In genomic region chr2:163428346-163429011, GRCm38 (mm10) we compare ENCODE assay signal across 22 mouse cellular contexts. TPM values are rescaled to one million over a fixed set of nuclear protein-coding genes. Genes with fewer than 3 reads are reported as not detected.
DNase-seq lines count a peak whose midpoint lies in the region; ATAC-seq and TF ChIP-seq lines count a peak whose summit lies in the region.
"Had no signal": no experiment of that assay in that cellular context is flagged by ENCODE, and none has a peak within 500 bp of the region (broad histone marks: within the 10 kb centered on the region; RNA-seq: fewer than 3 reads in every experiment).

No protein-coding gene starts in this region.

- TF ChIP-seq CTCF in lung, postnatal 0 days (IDR thresholded peaks at IDR 0.05): no peak
- no peak for TF ChIP-seq CTCF in lung, adult 2 months (IDR thresholded peaks at IDR 0.05; ENCODE audit: insufficient read depth, low read length)

- no peak overlapping the region for H3K4me3 ChIP-seq in lung, postnatal 0 days (ENCODE audit: low read depth, low read length)
- no peak overlapping the region for H3K4me3 ChIP-seq in lung, adult 2 months (replicated peaks; ENCODE audit: extremely low read depth, low read depth, low read length)
- no peak overlapping the region for H3K4me3 ChIP-seq in midbrain, embryonic 11.5 days (ENCODE audit: low read depth, low read length)
- H3K4me3 ChIP-seq: forebrain, embryonic 10.5 days; hindbrain, embryonic 12.5 days; hindbrain, embryonic 15.5 days had no signal

- no peaks in the 10 kb centered on the region for H3K9me3 ChIP-seq in lung, postnatal 0 days (ENCODE audit: low read length)
- H3K9me3 ChIP-seq in midbrain, embryonic 11.5 days (ENCODE audit: control insufficient read depth, low read length): no peaks in the 10 kb centered on the region
- H3K9me3 ChIP-seq: forebrain, embryonic 10.5 days; hindbrain, embryonic 12.5 days; hindbrain, embryonic 15.5 days had no signal

- H3K36me3 ChIP-seq in lung, postnatal 0 days (ENCODE audit: insufficient read depth, low read length): no peaks in the 10 kb centered on the region
- no peaks in the 10 kb centered on the region for H3K36me3 ChIP-seq in midbrain, embryonic 11.5 days (ENCODE audit: control insufficient read depth, insufficient read depth, low read length)
- H3K36me3 ChIP-seq: forebrain, embryonic 10.5 days; hindbrain, embryonic 12.5 days; hindbrain, embryonic 15.5 days had no signal

- H3K27ac ChIP-seq in lung, postnatal 0 days (ENCODE audit: low read length): no peak overlapping the region
- no peak overlapping the region for H3K27ac ChIP-seq in midbrain, embryonic 11.5 days (ENCODE audit: low read depth, low read length)
- H3K27ac ChIP-seq: forebrain, embryonic 10.5 days; hindbrain, embryonic 12.5 days; hindbrain, embryonic 15.5 days had no signal

- no peak for TF ChIP-seq POLR2A in lung, adult 2 months (IDR thresholded peaks at IDR 0.05; ENCODE audit: borderline replicate concordance, extremely low read depth, low read depth, low read length)

- no peak overlapping the region for H3K9ac ChIP-seq in lung, postnatal 0 days (replicated peaks; ENCODE audit: low read depth)
- no peak overlapping the region for H3K9ac ChIP-seq in midbrain, embryonic 11.5 days (ENCODE audit: low read length)
- H3K9ac ChIP-seq: hindbrain, embryonic 12.5 days; hindbrain, embryonic 15.5 days had no signal

- TF ChIP-seq EP300 in lung, postnatal 0 days (IDR thresholded peaks at IDR 0.05): no peak

- 23% methylated on average over 4 of the region's 4 CpGs for WGBS in lung, postnatal 0 days
- WGBS in lung, adult 2 months: 32% methylated on average over 4 of the region's 4 CpGs
- 50% methylated on average over 4 of the region's 4 CpGs for WGBS in midbrain, embryonic 11.5 days

- peak; percentile 72 for ATAC-seq in lung, postnatal 0 days
- ATAC-seq in midbrain, embryonic 11.5 days (ENCODE audit: low FRiP score): no peak
- ATAC-seq: activated CD4-positive, CD25-positive, alpha-beta regulatory T cell, adult 4 months; CD4-positive, CD25-positive, alpha-beta regulatory T cell, adult 4 months; forebrain, embryonic 14.5 days had no signal

- peak; percentile 70 for DNase-seq in lung, postnatal 0 days (ENCODE audit: low spot score)
- DNase-seq in lung, adult 2 months: no peak
- peak; percentile 65 for DNase-seq in R1 (ENCODE audit: low read depth, low spot score)
- peak; percentile 42 for DNase-seq in lung, postnatal 25 days (ENCODE audit: low spot score)
- DNase-seq in ovary, postnatal 14 days (ENCODE audit: low spot score): no peak
- no peak for DNase-seq in midbrain, embryonic 11.5 days (ENCODE audit: low spot score, missing footprints)
- DNase-seq: adrenal gland, adult 8-10 months; adrenal gland, postnatal 25 days; cerebellum, adult 11-12 months; cerebellum, adult 8-10 months; cerebellum, postnatal 10 days; cerebellum, postnatal 36 days; embryo, embryonic 11 days; gastrocnemius, postnatal 25 days had no signal

- H3K4me1 ChIP-seq in lung, postnatal 0 days (ENCODE audit: insufficient read depth, low read depth, low read length): no peaks in the 10 kb centered on the region
- H3K4me1 ChIP-seq in lung, adult 2 months (ENCODE audit: control insufficient read depth, insufficient read depth, low read length): no peaks in the 10 kb centered on the region
- H3K4me1 ChIP-seq in midbrain, embryonic 11.5 days (ENCODE audit: control insufficient read depth, insufficient read depth, low read length): no peaks in the 10 kb centered on the region
- H3K4me1 ChIP-seq: forebrain, embryonic 10.5 days; hindbrain, embryonic 12.5 days; hindbrain, embryonic 15.5 days had no signal

- H3K4me2 ChIP-seq in lung, postnatal 0 days (replicated peaks; ENCODE audit: low read depth, low read length): no peak overlapping the region
- no peak overlapping the region for H3K4me2 ChIP-seq in midbrain, embryonic 11.5 days
- H3K4me2 ChIP-seq: heart, embryonic 11.5 days; hindbrain, embryonic 12.5 days; hindbrain, embryonic 15.5 days had no signal

- H3K27me3 ChIP-seq in lung, postnatal 0 days (replicated peaks; ENCODE audit: insufficient read depth, low read length): no peaks in the 10 kb centered on the region
- no peaks in the 10 kb centered on the region for H3K27me3 ChIP-seq in midbrain, embryonic 11.5 days (ENCODE audit: control insufficient read depth, insufficient read depth, low read length)
- H3K27me3 ChIP-seq: hindbrain, embryonic 12.5 days; hindbrain, embryonic 15.5 days had no signal

RNA-seq across cellular contexts. Expression of gene Oser1, which starts 4.0 kb away (rescaled TPM):
- polyA plus RNA-seq in lung, postnatal 0 days (2015; fragmentation: Nextera tagmentation; extraction: Ambion mirVana): 73.8 and 74.6 TPM in 2 replicates
- 9.2 and 17.2 TPM in 2 replicates for polyA plus RNA-seq in lung, adult 2 months (2012; rRNA removed)
- polyA plus RNA-seq in midbrain, embryonic 11.5 days (2014; fragmentation: Nextera tagmentation; extraction: Ambion mirVana): 89.2 and 91.9 TPM in 2 replicates

RNA-seq across cellular contexts. Expression of gene Gdap1l1, which starts 9.8 kb away (rescaled TPM):
- 0.37 and 0.43 TPM in 2 replicates for polyA plus RNA-seq in lung, postnatal 0 days (2015; fragmentation: Nextera tagmentation; extraction: Ambion mirVana)
- polyA plus RNA-seq in lung, adult 2 months (2012; rRNA removed): 0.19 and 0.22 TPM in 2 replicates
- polyA plus RNA-seq in midbrain, embryonic 11.5 days (2014; fragmentation: Nextera tagmentation; extraction: Ambion mirVana): 42.8 and 42.9 TPM in 2 replicates
- polyA plus RNA-seq: activated CD4-positive, CD25-positive, alpha-beta regulatory T cell, adult 4 months; CD4-positive, CD25-positive, alpha-beta regulatory T cell, adult 4 months; heart, postnatal 0 days had no signal

RNA-seq across cellular contexts. Expression of gene Jph2, which starts 30.7 kb away (rescaled TPM):
- 4.0 and 6.0 TPM in 2 replicates for polyA plus RNA-seq in lung, postnatal 0 days (2015; fragmentation: Nextera tagmentation; extraction: Ambion mirVana)
- 32.3 and 38.4 TPM in 2 replicates for polyA plus RNA-seq in lung, adult 2 months (2012; rRNA removed)
- 0.19 TPM in 2 replicates for polyA plus RNA-seq in midbrain, embryonic 11.5 days (2014; fragmentation: Nextera tagmentation; extraction: Ambion mirVana)
- polyA plus RNA-seq: activated CD4-positive, CD25-positive, alpha-beta regulatory T cell, adult 4 months; CD4-positive, CD25-positive, alpha-beta regulatory T cell, adult 4 months had no signal

RNA-seq across cellular contexts. Expression of gene Fitm2, which starts 44.0 kb away (rescaled TPM):
- 18.6 and 22.5 TPM in 2 replicates for polyA plus RNA-seq in lung, postnatal 0 days (2015; fragmentation: Nextera tagmentation; extraction: Ambion mirVana)
- 20.4 and 24.1 TPM in 2 replicates for polyA plus RNA-seq in lung, adult 2 months (2012; rRNA removed)
- 9.3 and 9.6 TPM in 2 replicates for polyA plus RNA-seq in midbrain, embryonic 11.5 days (2014; fragmentation: Nextera tagmentation; extraction: Ambion mirVana)

Comparison
In these comparisons a context has a peak if more than half of its experiments do, and no peak if none do; other contexts are left out.
1. DNase-seq: peak in lung, postnatal 0 days (single experiment), R1 (single experiment) and lung, postnatal 25 days (single experiment); none in lung, adult 2 months (single experiment), ovary, postnatal 14 days (single experiment) and midbrain, embryonic 11.5 days (single experiment).
2. RNA of gene Gdap1l1, which starts 9.8 kb away (polyA plus RNA-seq): 42.8 to 42.9 TPM in midbrain, embryonic 11.5 days; 0.37 to 0.43 TPM in lung, postnatal 0 days and 0.19 to 0.22 TPM in lung, adult 2 months; every median in the first group is over 10 times any median in the second.